Mouse (Mus musculus) kidney, postnatal 0 days (tissue): ENCODE results near the gene Ngrn. TPM values are rescaled to one million over a fixed set of nuclear protein-coding genes. Genes with fewer than 3 reads are reported as not detected.

ENCODE experiments used
- ATAC-seq: fragments of 200-750 bp; cut with Nextera tagmentation; replicated peaks from 2 replicates; pipeline ENCODE4 v1.8.0; 2017; ENCODE audit warnings: low read depth, moderate number of reproducible peaks, moderate TSS enrichment, moderate library complexity; ENCODE audit not compliant: low FRiP score
- DNase-seq: peaks from one replicate; pipeline ENCODE4 v3.0.0-alpha.2; 2016; ENCODE audit warnings: low spot score
- H3K27ac ChIP-seq: fragments of 300-500 bp; sonication (generic); 2 replicates; pipeline ENCODE4 v1.5.1; 2014; ENCODE audit warnings: mild to moderate bottlenecking
- H3K27me3 ChIP-seq: fragments of 300-500 bp; sonication (generic); 2 replicates; pipeline ENCODE4 v1.6.1; 2014; ENCODE audit warnings: low read length, mixed read lengths; ENCODE audit not compliant: insufficient read depth
- H3K36me3 ChIP-seq: fragments of 300-500 bp; sonication (generic); 2 replicates; pipeline ENCODE4 v1.6.1; 2014; ENCODE audit warnings: low read length, mixed read lengths; ENCODE audit not compliant: insufficient read depth
- H3K4me1 ChIP-seq: fragments of 300-500 bp; sonication (generic); replicated peaks from 2 replicates; pipeline ENCODE4 v1.6.1; 2014; ENCODE audit warnings: antibody characterized with exemption, low read length, mixed read lengths; ENCODE audit not compliant: insufficient read depth
- H3K4me2 ChIP-seq: fragments of 300-500 bp; sonication (generic); 2 replicates; pipeline ENCODE4 v1.6.1; 2014; ENCODE audit warnings: mild to moderate bottlenecking, low read length, moderate library complexity, mixed read lengths
- H3K4me3 ChIP-seq: fragments of 300-500 bp; sonication (generic); replicated peaks from 2 replicates; pipeline ENCODE4 v1.5.1; 2014; ENCODE audit warnings: low read depth, low read length
- H3K9ac ChIP-seq: fragments of 300-500 bp; sonication (generic); 2 replicates; pipeline ENCODE4 v1.6.1; 2014; ENCODE audit warnings: low read depth, low read length
- H3K9me3 ChIP-seq: fragments of 300-500 bp; sonication (generic); replicated peaks from 2 replicates; pipeline ENCODE4 v1.6.1; 2016; ENCODE audit warnings: low read length, inconsistent platforms, mixed read lengths
- CTCF ChIP-seq: IDR thresholded peaks from 2 replicates; pipeline ENCODE4 v1.5.1; 2016; ENCODE audit warnings: antibody characterized with exemption, low read depth, mild to moderate bottlenecking, moderate library complexity
- WGBS: fragments of 180-500 bp; shearing (Covaris S2); extraction: QIAGEN DNeasy Blood & Tissue Kit; methylation state at CpG from one replicate; pipeline ENCODE4 v1.1.7; 2014; 5-methylcytosine and 5-hydroxymethylcytosine counted together
- polyA plus RNA-seq: library from polyadenylated mRNA; unstranded; fragments of >200 nt; fragmentation: Nextera tagmentation; extraction: Ambion mirVana; gene quantifications from 2 replicates; pipeline ENCODE4 v1.2.1, GENCODE M21; 2015

The Ngrn gene
- polyA plus RNA-seq, 1 experiment from 2014 or later: 50.6 TPM

- DNase-seq: no peak
- ATAC-seq: no peak
- no peak for TF ChIP-seq CTCF
- H3K9me3 ChIP-seq: no peaks in the 10 kb centered on the region
- 93% methylated on average over 3 of the region's 3 CpGs for WGBS
- H3K4me2 ChIP-seq: no peak overlapping the region
- H3K4me3 ChIP-seq: no peak overlapping the region
- no peaks in the 10 kb centered on the region for H3K27me3 ChIP-seq
- no peak overlapping the region for H3K27ac ChIP-seq
- H3K4me1 ChIP-seq: no peaks in the 10 kb centered on the region
- H3K36me3 ChIP-seq: peaks cover 54% of the 10 kb centered on the region
- no peak overlapping the region for H3K9ac ChIP-seq
Observed at GRCm38 (mm10) chr7:80281646-80282045, 20.6 kb downstream of the Ngrn start.

GRCm38 (mm10) chr7:80283226-80283918 lies 22.4 kb downstream of the Ngrn start:
- Histone ChIP-seq H3K27ac (no peak overlapping the region), H3K4me3 (no peak overlapping the region), H3K9me3 (no peaks in the 10 kb centered on the region), H3K4me1 (no peaks in the 10 kb centered on the region), H3K36me3 (peaks cover 55% of the 10 kb centered on the region), H3K4me2 (no peak overlapping the region), H3K27me3 (no peaks in the 10 kb centered on the region), H3K9ac (no peak overlapping the region)
- ATAC-seq (no peak), DNase-seq (no peak)
- WGBS: 92% methylated on average over 3 of the region's 3 CpGs
- no peak for TF ChIP-seq CTCF

- Histone ChIP-seq H3K9me3 (no peaks in the 10 kb centered on the region), H3K27me3 (no peaks in the 10 kb centered on the region), H3K27ac (no peak overlapping the region), H3K4me1 (no peaks in the 10 kb centered on the region), H3K4me2 (no peak overlapping the region), H3K36me3 (peaks cover 48% of the 10 kb centered on the region), H3K4me3 (no peak overlapping the region), H3K9ac (no peak overlapping the region)
- no peak for TF ChIP-seq CTCF
- ATAC-seq (no peak), DNase-seq (no peak)
- WGBS: 71% methylated on average over 5 of the region's 5 CpGs
Observed at GRCm38 (mm10) chr7:80284391-80284790, 23.4 kb downstream of the Ngrn start.

- Histone ChIP-seq H3K4me2 (no peak overlapping the region), H3K27me3 (no peaks in the 10 kb centered on the region), H3K4me1 (no peaks in the 10 kb centered on the region), H3K9me3 (no peaks in the 10 kb centered on the region), H3K4me3 (no peak overlapping the region), H3K27ac (no peak overlapping the region), H3K9ac (no peak overlapping the region), H3K36me3 (peaks cover 43% of the 10 kb centered on the region)
- WGBS: 92% methylated on average over 6 of the region's 6 CpGs
- no peak for TF ChIP-seq CTCF
- DNase-seq (no peak), ATAC-seq (no peak)
Observed at GRCm38 (mm10) chr7:80285725-80286124, 24.7 kb downstream of the Ngrn start.

- ATAC-seq (no peak), DNase-seq (no peak)
- no peaks in the 10 kb centered on the region for H3K9me3 ChIP-seq
- 75% methylated on average over 10 of the region's 10 CpGs for WGBS
- no peak for TF ChIP-seq CTCF
- no peak overlapping the region for H3K4me2 ChIP-seq
- H3K36me3 ChIP-seq: peaks cover 43% of the 10 kb centered on the region
- no peak overlapping the region for H3K27ac ChIP-seq
- no peaks in the 10 kb centered on the region for H3K4me1 ChIP-seq
- H3K27me3 ChIP-seq: no peaks in the 10 kb centered on the region
- H3K4me3 ChIP-seq: no peak overlapping the region
- no peak overlapping the region for H3K9ac ChIP-seq
Observed at GRCm38 (mm10) chr7:80287736-80288135, 26.7 kb downstream of the Ngrn start.

GRCm38 (mm10) chr7:80294062-80294763 lies 33.2 kb downstream of the Ngrn start, which contains the start of gene Prc1:
Gene Prc1 (plus strand): TSS chr7:80294450.
- TF ChIP-seq CTCF: no peak
- H3K9me3 ChIP-seq: no peaks in the 10 kb centered on the region
- peak; percentile 98 for DNase-seq
- no peaks in the 10 kb centered on the region for H3K4me1 ChIP-seq
- H3K27me3 ChIP-seq: no peaks in the 10 kb centered on the region
- H3K36me3 ChIP-seq: 0 out of 2 replicates have a peak, but pooled peaks cover 3% of the 10 kb centered on the region
- H3K9ac ChIP-seq: peak within 1 kb of the TSS; percentile 75
- H3K27ac ChIP-seq: peak within 1 kb of the TSS; percentile 71
- ATAC-seq: peak; percentile 99
- peak within 1 kb of the TSS; percentile 87 for H3K4me2 ChIP-seq
- WGBS: under 1% methylated on average over 52 of the region's 52 CpGs
- H3K4me3 ChIP-seq: peak within 1 kb of the TSS; percentile 73
